Mouse (Mus musculus) midbrain, embryonic 13.5 days (tissue): ENCODE data around the gene Hoxd8. TPM values are rescaled to one million over a fixed set of nuclear protein-coding genes. Genes with fewer than 3 reads are reported as not detected.
A peak's percentile ranks its signal among the peaks of the same experiment; 100 is the strongest.

Source experiments
- ATAC-seq: fragments of 200-750 bp; cut with Nextera tagmentation; 2 replicates; pipeline ENCODE4 v1.8.0; 2017; ENCODE audit warnings: mild to moderate bottlenecking, moderate TSS enrichment, moderate library complexity
- H3K27ac ChIP-seq: fragments of 300-500 bp; sonication (generic); 2 replicates; pipeline ENCODE4 v1.5.1; 2015; ENCODE audit warnings: inconsistent platforms, mild to moderate bottlenecking, moderate library complexity
- H3K27me3 ChIP-seq: fragments of 300-500 bp; sonication (generic); 2 replicates; pipeline ENCODE4 v1.6.1; 2015; ENCODE audit warnings: mild to moderate bottlenecking, inconsistent platforms
- H3K36me3 ChIP-seq: fragments of 300-500 bp; sonication (generic); 2 replicates; pipeline ENCODE4 v1.6.1; 2015; ENCODE audit warnings: mild to moderate bottlenecking, inconsistent platforms
- H3K4me1 ChIP-seq: fragments of 300-500 bp; sonication (generic); replicated peaks from 2 replicates; pipeline ENCODE4 v1.6.1; 2015; ENCODE audit warnings: inconsistent platforms
- H3K4me2 ChIP-seq: fragments of 300-500 bp; sonication (generic); replicated peaks from 2 replicates; pipeline ENCODE4 v1.6.1; 2015; ENCODE audit warnings: moderate library complexity, mild to moderate bottlenecking, inconsistent platforms
- H3K4me3 ChIP-seq: fragments of 300-500 bp; sonication (generic); replicated peaks from 2 replicates; pipeline ENCODE4 v1.5.1; 2015; ENCODE audit warnings: mild to moderate bottlenecking, inconsistent platforms
- H3K9ac ChIP-seq: fragments of 300-500 bp; sonication (generic); replicated peaks from 2 replicates; pipeline ENCODE4 v1.6.1; 2015; ENCODE audit warnings: mild to moderate bottlenecking, inconsistent platforms
- H3K9me3 ChIP-seq: fragments of 300-500 bp; sonication (generic); 2 replicates; pipeline ENCODE4 v1.6.1; 2016; ENCODE audit warnings: mild to moderate bottlenecking, inconsistent platforms
- WGBS: fragments of 180-500 bp; shearing (Covaris S2); methylation state at CpG from one replicate; pipeline ENCODE4 v1.1.7; 2015; 5-methylcytosine and 5-hydroxymethylcytosine counted together
- microRNA counts: library from miRNA; unstranded; fragments of <30 nt; microRNA quantifications from one replicate; lab custom pipeline; 2016
- microRNA-seq: library from miRNA; unstranded; fragments of <30 nt; microRNA quantifications from one replicate; pipeline ENCODE4, GENCODE M21; 2016
- polyA plus RNA-seq: library from polyadenylated mRNA; unstranded; fragments of >200 nt; fragmentation: Nextera tagmentation; extraction: Ambion mirVana; gene quantifications from 2 replicates; pipeline ENCODE4 v1.2.1, GENCODE M21; 2015

The Hoxd8 gene
- polyA plus RNA-seq, 1 experiment from 2014 or later: not detected

DNA sequence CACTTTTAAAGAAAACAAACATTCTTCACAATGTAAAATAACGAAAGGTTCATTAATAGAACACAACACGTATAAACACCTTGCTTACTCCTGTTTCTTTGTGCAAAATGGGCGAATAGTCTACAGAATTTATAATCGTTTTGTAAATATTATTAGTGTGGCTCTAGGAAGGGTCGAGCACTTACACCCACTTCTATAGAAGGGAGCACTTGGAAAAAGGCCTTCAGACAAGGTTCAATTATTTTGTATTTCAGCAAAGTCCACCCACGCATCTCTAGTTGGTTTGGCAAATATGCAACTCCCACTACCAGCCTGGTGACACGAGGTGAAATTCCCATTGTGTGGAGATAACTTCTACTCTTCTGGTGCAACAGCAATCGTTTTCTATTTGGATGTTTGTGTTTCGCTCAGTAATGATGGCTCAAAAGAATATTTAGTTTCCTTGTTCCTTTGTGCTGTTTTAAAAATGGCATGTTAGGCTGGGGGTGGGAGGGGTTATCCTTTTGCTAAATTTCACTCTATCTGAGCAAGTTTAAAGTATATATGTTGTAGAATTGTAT, 44.1 kb downstream of the Hoxd8 start:
- Histone ChIP-seq H3K4me3 (no peak overlapping the region), H3K9ac (no peak overlapping the region)

DNA sequence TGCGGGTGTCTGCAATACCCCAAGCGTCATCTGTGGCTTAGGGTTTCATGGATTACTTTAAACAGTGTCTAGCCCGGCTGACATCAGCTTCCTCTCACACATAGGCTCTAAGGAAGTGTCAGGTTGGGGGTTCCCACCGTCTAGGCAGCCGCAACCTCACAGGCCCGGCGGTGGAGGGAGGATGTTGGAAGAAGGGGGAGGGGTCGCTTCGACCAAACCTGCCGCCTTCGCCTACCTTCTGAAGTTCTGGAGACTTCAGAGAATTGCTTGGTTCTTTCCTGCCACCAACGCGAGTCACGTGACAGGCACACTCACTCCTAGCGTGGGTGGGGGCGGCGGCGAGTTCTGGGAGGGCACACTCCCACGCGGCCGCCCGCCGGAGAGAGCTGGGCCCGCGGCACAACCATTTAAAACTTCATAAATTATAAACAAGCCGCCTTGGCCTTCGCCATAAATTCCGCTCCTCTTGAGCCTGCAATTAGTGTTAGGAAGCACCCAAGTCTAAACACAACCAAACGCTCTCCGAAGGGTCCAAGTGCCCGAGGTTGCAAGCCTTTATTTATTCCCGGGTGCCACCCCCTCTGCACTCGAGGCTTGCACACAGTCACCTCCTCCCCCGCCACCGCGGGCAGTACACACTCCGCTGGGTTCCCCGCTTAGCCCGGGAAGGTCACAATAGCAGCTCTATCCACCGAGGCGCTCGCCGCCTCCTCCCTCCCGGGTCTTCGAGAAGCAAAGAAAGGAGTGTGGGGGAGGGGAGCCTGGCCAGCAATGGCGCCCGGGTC, 45.1 kb downstream of the Hoxd8 start:
- H3K27me3 ChIP-seq: peaks cover 98% of the 10 kb centered on the region
- H3K9me3 ChIP-seq: no peaks in the 10 kb centered on the region
- WGBS: under 1% methylated on average over 47 of the region's 47 CpGs
- peak overlapping the region; percentile 24 for H3K4me3 ChIP-seq
- peak; percentile 71 for ATAC-seq
- H3K27ac ChIP-seq: no peak overlapping the region
- H3K4me2 ChIP-seq: peak overlapping the region; percentile 48
- peaks cover 26% of the 10 kb centered on the region for H3K4me1 ChIP-seq
- no peaks in the 10 kb centered on the region for H3K36me3 ChIP-seq
- H3K9ac ChIP-seq: no peak overlapping the region

More for the DNA sequence above, 44.1 kb downstream of the Hoxd8 start:
- H3K27ac ChIP-seq: no peak overlapping the region
- H3K4me2 ChIP-seq: no peak overlapping the region
- 3% methylated on average over 9 of the region's 9 CpGs for WGBS
- no peaks in the 10 kb centered on the region for H3K9me3 ChIP-seq
- ATAC-seq: no peak
- H3K27me3 ChIP-seq: peaks cover 98% of the 10 kb centered on the region
- peaks cover 26% of the 10 kb centered on the region for H3K4me1 ChIP-seq
- H3K36me3 ChIP-seq: no peaks in the 10 kb centered on the region

DNA sequence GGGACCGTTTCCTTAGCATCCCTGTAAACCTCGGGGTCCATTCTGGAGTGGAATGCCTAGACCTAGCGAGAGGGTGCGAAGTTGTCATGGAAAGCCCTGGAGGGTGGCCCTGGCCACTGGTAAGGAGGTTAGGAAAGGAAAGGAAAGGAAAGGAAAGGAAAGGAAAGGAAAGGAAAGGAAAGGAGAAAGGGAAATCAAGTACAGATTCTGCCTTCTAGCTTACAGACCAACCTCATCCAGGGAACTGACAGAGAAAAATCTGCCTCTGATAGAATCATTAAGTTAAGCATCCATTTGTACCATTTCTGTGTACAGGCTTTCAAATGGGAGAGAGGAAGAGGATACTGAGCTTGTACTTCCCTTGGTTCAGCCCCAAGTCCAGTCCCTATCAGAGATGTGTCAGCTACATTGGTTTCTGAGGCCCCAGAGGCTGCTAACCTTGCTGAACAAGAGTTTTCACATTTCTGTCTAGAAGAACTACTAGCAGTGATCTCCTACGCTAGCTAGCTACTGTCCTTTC, 46.4 kb downstream of the Hoxd8 start:
- no peak for ATAC-seq
- peaks cover 98% of the 10 kb centered on the region for H3K27me3 ChIP-seq
- no peaks in the 10 kb centered on the region for H3K9me3 ChIP-seq
- H3K9ac ChIP-seq: no peak overlapping the region
- peaks cover 26% of the 10 kb centered on the region for H3K4me1 ChIP-seq
- WGBS: 15% methylated on average over 5 of the region's 5 CpGs
- H3K4me3 ChIP-seq: no peak overlapping the region
- H3K27ac ChIP-seq: no peak overlapping the region
- H3K36me3 ChIP-seq: no peaks in the 10 kb centered on the region
- no peak overlapping the region for H3K4me2 ChIP-seq

DNA sequence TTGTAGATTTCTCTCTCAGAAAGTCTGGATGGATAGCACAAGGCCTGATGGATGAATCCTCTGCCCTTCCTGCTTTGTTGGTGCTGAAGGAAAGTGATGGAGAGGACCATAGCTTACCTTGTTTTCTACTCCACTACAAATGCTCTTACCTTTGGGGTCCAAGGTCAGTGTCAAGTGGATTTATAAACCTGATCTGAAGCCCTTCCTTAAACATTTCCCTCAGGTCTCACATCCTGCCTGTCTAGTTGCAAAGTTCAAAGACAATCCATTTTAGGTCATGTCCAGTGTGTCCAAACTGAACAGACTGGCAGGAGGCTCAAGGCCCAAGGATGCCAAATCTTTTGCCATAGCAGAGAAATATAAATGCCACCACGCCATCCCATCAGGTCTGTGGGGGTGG, 47.4 kb downstream of the Hoxd8 start:
- no peak overlapping the region for H3K4me2 ChIP-seq
- 63% methylated on average over 1 of the region's 1 CpGs for WGBS

DNA sequence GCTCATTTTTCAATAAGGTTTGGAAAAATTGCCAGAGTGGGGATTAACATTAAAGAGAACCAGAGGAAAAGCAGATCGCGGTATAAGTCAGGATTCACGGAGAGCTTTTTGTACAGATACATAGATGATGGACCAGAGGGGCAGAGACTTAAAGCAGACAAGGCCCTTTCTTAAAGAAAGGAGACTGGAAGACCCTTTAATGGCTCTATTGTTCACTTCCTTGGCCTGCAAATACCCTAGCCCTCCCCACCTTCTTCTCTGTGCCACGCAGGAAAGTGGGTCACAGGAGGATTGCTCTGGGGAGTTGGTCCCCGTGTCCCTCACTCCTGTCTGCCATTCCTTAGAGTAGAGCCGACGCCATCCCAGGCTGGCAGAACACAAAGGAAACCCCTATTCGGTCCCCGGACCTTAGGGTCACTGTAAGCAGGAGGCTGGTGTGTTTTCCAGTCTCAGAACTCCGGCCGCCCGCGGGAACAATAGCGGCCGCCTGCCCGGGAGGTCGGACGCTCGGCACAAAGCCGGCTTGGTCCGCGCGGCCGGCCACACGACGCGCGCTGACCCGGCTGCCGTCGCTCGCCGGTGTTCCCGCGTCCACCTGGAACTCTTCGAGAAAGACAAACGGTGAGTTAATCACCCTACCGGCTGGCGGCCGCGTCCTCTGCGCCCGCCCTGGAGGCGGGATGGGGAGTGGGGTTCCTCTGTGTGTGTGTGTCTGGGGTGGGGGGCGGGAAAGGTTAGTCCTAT, 48.2 kb downstream of the Hoxd8 start:
- 1% methylated on average over 45 of the region's 45 CpGs for WGBS
- no peak for ATAC-seq
- Histone ChIP-seq H3K4me3 (peak overlapping the region; percentile 17), H3K4me2 (peak overlapping the region; percentile 38), H3K27me3 (peaks cover 98% of the 10 kb centered on the region), H3K36me3 (no peaks in the 10 kb centered on the region), H3K27ac (no peak overlapping the region), H3K9ac (no peak overlapping the region), H3K4me1 (peaks cover 20% of the 10 kb centered on the region), H3K9me3 (no peaks in the 10 kb centered on the region)

More for the DNA sequence above, 47.4 kb downstream of the Hoxd8 start:
- Histone ChIP-seq H3K4me3 (no peak overlapping the region), H3K27me3 (peaks cover 98% of the 10 kb centered on the region), H3K27ac (no peak overlapping the region), H3K4me1 (peaks cover 21% of the 10 kb centered on the region), H3K9ac (no peak overlapping the region), H3K9me3 (no peaks in the 10 kb centered on the region), H3K36me3 (no peaks in the 10 kb centered on the region)
- ATAC-seq: no peak

DNA sequence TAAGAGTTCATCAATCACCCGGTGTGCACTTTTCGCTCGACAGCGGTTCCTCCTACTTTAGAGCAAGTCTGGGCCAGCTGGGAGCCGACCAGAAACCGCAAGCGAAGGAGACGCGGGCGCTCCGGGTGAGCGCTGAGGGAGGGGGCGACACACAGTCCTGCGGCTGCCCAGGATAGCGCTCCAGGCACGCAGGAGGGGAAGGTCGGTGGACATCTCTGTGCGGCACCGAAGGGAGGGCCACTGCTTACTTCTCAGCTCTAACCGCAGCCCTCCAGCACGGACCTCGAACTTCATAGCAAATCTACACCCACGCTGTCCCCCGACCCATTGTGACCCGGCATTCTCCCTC, 48.7 kb downstream of the Hoxd8 start:
- no peaks in the 10 kb centered on the region for H3K9me3 ChIP-seq
- H3K36me3 ChIP-seq: no peaks in the 10 kb centered on the region
- H3K4me2 ChIP-seq: peak overlapping the region; percentile 38
- peaks cover 20% of the 10 kb centered on the region for H3K4me1 ChIP-seq
- ATAC-seq: no peak
- under 1% methylated on average over 23 of the region's 25 CpGs for WGBS
- H3K27me3 ChIP-seq: peaks cover 98% of the 10 kb centered on the region
- no peak overlapping the region for H3K9ac ChIP-seq
- H3K27ac ChIP-seq: no peak overlapping the region
- H3K4me3 ChIP-seq: peak overlapping the region; percentile 17

DNA sequence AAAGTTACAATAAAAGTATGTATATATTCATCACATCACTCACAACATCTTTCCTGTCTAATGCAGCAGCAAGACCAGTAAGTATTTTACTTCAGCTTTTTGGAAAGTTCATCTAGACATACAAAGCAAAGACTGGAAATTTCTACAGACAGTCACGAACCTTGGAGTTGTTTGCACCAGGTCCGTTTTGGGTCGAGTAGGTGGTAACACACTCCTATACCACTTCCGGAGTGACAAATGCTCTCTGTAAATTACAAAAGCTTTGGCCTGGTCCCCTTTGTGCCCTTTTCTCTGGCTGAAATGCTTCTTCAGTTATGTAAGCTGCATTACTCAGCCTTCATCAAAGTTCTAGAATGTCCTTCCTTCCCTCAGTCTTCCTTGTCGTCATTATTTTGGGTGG, 49.3 kb downstream of the Hoxd8 start:
- peaks cover 20% of the 10 kb centered on the region for H3K4me1 ChIP-seq

More for the DNA sequence above, 49.3 kb downstream of the Hoxd8 start:
- no peaks in the 10 kb centered on the region for H3K9me3 ChIP-seq
- H3K36me3 ChIP-seq: no peaks in the 10 kb centered on the region
- H3K27me3 ChIP-seq: peaks cover 98% of the 10 kb centered on the region
- ATAC-seq: no peak
- H3K27ac ChIP-seq: no peak overlapping the region
- no peak overlapping the region for H3K4me3 ChIP-seq
- H3K9ac ChIP-seq: no peak overlapping the region
- H3K4me2 ChIP-seq: no peak overlapping the region
- WGBS: 16% methylated on average over 5 of the region's 5 CpGs

MicroRNAs encoded within 50 kb of the gene (microRNA counts, 519-probe panel; counts per million panel counts)
- 110 counts per million, percentile 56 among the panel's probes with 10 or more counts for microRNA mmu-miR-10b (lab: Ali Mortazavi, UCI)

Small RNA genes lying within 50 kb of the gene (microRNA-seq; reads per million reads assigned to microRNA genes)
- not detected for gene Gm44463
- 225 reads per million, percentile 61 among the genes with 10 or more reads in this experiment for gene Mir10b

Other genes with a start within 250 kb of the Hoxd8 start
- 51.2 and 63.7 TPM in 2 replicates for gene Lnpk, start 125.2 kb upstream of the Hoxd8 start, polyA plus RNA-seq
- gene Evx2, start 45.1 kb upstream of the Hoxd8 start, polyA plus RNA-seq: 0.62 and 0.89 TPM in 2 replicates
- not detected in 2 replicates for gene Hoxd13, start 36.3 kb upstream of the Hoxd8 start, polyA plus RNA-seq
- not detected in 2 replicates for gene Hoxd12, start 29.6 kb upstream of the Hoxd8 start, polyA plus RNA-seq
- gene Hoxd11, start 25.1 kb upstream of the Hoxd8 start, polyA plus RNA-seq: not detected in 2 replicates
- not detected in 2 replicates for gene Hoxd10, start 12.7 kb upstream of the Hoxd8 start, polyA plus RNA-seq
- not detected in 2 replicates for gene Hoxd9, start 6.9 kb upstream of the Hoxd8 start, polyA plus RNA-seq
- 0.17 TPM in 2 replicates for gene Hoxd3, start 7.3 kb downstream of the Hoxd8 start, polyA plus RNA-seq
- gene Hoxd4, start 7.3 kb downstream of the Hoxd8 start, polyA plus RNA-seq: not detected in 2 replicates
- gene Gm28230, start 22.1 kb downstream of the Hoxd8 start, polyA plus RNA-seq: not detected in 2 replicates
- gene Hoxd1, start 58.4 kb downstream of the Hoxd8 start, polyA plus RNA-seq: 0.08 TPM in 1 of 2 replicates, not detected in the other
- 123 and 132 TPM in 2 replicates for gene Mtx2, start 121.2 kb downstream of the Hoxd8 start, polyA plus RNA-seq